Mouse (Mus musculus) kidney, adult 10 weeks (tissue): ENCODE data around the gene Rex2. TPM values are rescaled to one million over a fixed set of nuclear protein-coding genes. Genes with fewer than 3 reads are reported as not detected.

ENCODE experiments used
- polyA plus RNA-seq: library from polyadenylated mRNA; stranded (reverse); fragments of 350-450 nt; fragmentation: Illumina TruSeq; extraction: RNeasy Lipid Tissue Mini Kit (QIAGEN cat#74804); gene quantifications from one replicate; pipeline ENCODE4 v1.2.3, GENCODE M21; 2014; ENCODE audit warnings: low read depth, low replicate concordance

The Rex2 gene
- polyA plus RNA-seq: not detected

GRCm38 (mm10) chr4:147021550-147021949 lies at the start of gene Rex2:
TSS of gene Rex2 (plus strand) at chr4:147021850.

Other genes starting within 250 kb of the Rex2 start
- gene Gm21411, start 112.3 kb upstream of the Rex2 start, polyA plus RNA-seq: not detected
- gene Zfp989, start 49.9 kb upstream of the Rex2 start, polyA plus RNA-seq: not detected
- gene Zfp991, start 110.2 kb downstream of the Rex2 start, polyA plus RNA-seq: 23.8 TPM